Mouse (Mus musculus) liver, embryonic 14.5 days (tissue): Measurements from ENCODE around the gene Lrp5. TPM values are rescaled to one million over a fixed set of nuclear protein-coding genes. Genes with fewer than 3 reads are reported as not detected.

Source experiments
- ATAC-seq: fragments of 200-750 bp; cut with Nextera tagmentation; 2 replicates; pipeline ENCODE4 v1.8.0; 2017; ENCODE audit warnings: moderate number of reproducible peaks, mild to moderate bottlenecking, moderate library complexity; ENCODE audit not compliant: insufficient read depth
- DNase-seq, 3 experiments: peaks; one replicate each; pipeline ENCODE4 v3.0.0-alpha.2; 2012 to 2013; ENCODE audit warnings: low read depth in 3 of 3, low spot score in 3 of 3
- H3K27ac ChIP-seq: fragments of 300-500 bp; sonication (generic); 2 replicates; pipeline ENCODE4 v1.5.1; 2014; ENCODE audit warnings: moderate library complexity, mild to moderate bottlenecking, control low read depth, inconsistent platforms
- H3K27me3 ChIP-seq: fragments of 300-500 bp; sonication (generic); 2 replicates; pipeline ENCODE4 v1.6.1; 2014; ENCODE audit warnings: mild to moderate bottlenecking, low read length, moderate library complexity; ENCODE audit not compliant: control insufficient read depth, insufficient read depth
- H3K36me3 ChIP-seq: fragments of 300-500 bp; sonication (generic); replicated peaks from 2 replicates; pipeline ENCODE4 v1.6.1; 2014; ENCODE audit warnings: low read depth; ENCODE audit not compliant: control insufficient read depth, insufficient read depth
- H3K4me1 ChIP-seq, 2 experiments: fragments of 200-500 bp in 1 of 2; fragments of 300-500 bp in 1 of 2; sonication (generic) in 1 of 2; replicated peaks; 2 replicates each; pipeline ENCODE4 v1.6.1; 2012 to 2014; ENCODE audit warnings: antibody characterized with exemption in 1 of 2, inconsistent platforms in 1 of 2, low read length in 1 of 2; ENCODE audit not compliant: control insufficient read depth in 2 of 2, insufficient read depth in 2 of 2
- H3K4me2 ChIP-seq: fragments of 300-500 bp; sonication (generic); 2 replicates; pipeline ENCODE4 v1.6.1; 2014; ENCODE audit warnings: low read depth, mild to moderate bottlenecking, control low read depth, moderate library complexity
- H3K4me3 ChIP-seq, 2 experiments: fragments of 200-500 bp in 1 of 2; fragments of 300-500 bp in 1 of 2; sonication (generic) in 1 of 2; 2 replicates each; pipeline ENCODE4 v1.5.1; 2012 to 2014; ENCODE audit warnings: low read depth in 2 of 2, low read length in 2 of 2, mild to moderate bottlenecking in 2 of 2, control low read depth in 1 of 2, inconsistent platforms in 1 of 2, moderate library complexity in 1 of 2; ENCODE audit not compliant: insufficient read depth in 1 of 2
- H3K9ac ChIP-seq: fragments of 300-500 bp; sonication (generic); replicated peaks from 2 replicates; pipeline ENCODE4 v1.6.1; 2014; ENCODE audit warnings: mild to moderate bottlenecking, control low read depth, moderate library complexity
- H3K9me3 ChIP-seq: fragments of 300-500 bp; sonication (generic); 2 replicates; pipeline ENCODE4 v1.6.1; 2016; ENCODE audit warnings: low read length, mixed read lengths; ENCODE audit not compliant: control insufficient read depth
- CTCF ChIP-seq: IDR thresholded peaks from 2 replicates; pipeline ENCODE4 v1.5.1; 2016; ENCODE audit warnings: antibody characterized with exemption, low read depth, control low read depth
- EP300 ChIP-seq: IDR thresholded peaks from 2 replicates; pipeline ENCODE4 v1.6.1; 2016; ENCODE audit warnings: antibody characterized with exemption, low read depth
- WGBS: fragments of 180-500 bp; shearing (Covaris S2); extraction: QIAGEN DNeasy Blood & Tissue Kit; methylation state at CpG from one replicate; pipeline ENCODE4 v1.1.7; 2014; ENCODE audit not compliant: insufficient replicate concordance; 5-methylcytosine and 5-hydroxymethylcytosine counted together
- polyA plus RNA-seq, 2 experiments: library from polyadenylated mRNA; depleted of rRNA in 1 of 2; stranded (reverse) in 1 of 2; unstranded in 1 of 2; fragments of >200 nt; fragmentation: Nextera tagmentation in 1 of 2; extraction: Ambion mirVana in 1 of 2; gene quantifications; 2 replicates each; pipeline versions ENCODE4 v1.2.1 to v1.2.3; 2012 to 2014

Lrp5 gene
- polyA plus RNA-seq, 2 experiments: 2.3 to 6.8 TPM

GRCm38 (mm10) chr19:3723904-3724303 is 37.5 kb upstream of the Lrp5 start:
- H3K4me2 ChIP-seq: no peak overlapping the region
- DNase-seq (peak in 2 of 3 experiments; percentile 31 to 37), ATAC-seq (no peak)
- WGBS: 66% methylated on average over 4 of the region's 4 CpGs
- H3K9ac ChIP-seq: no peak overlapping the region
- H3K27ac ChIP-seq: no peak overlapping the region
- no peaks in the 10 kb centered on the region for H3K4me1 ChIP-seq
- H3K27me3 ChIP-seq: no peaks in the 10 kb centered on the region
- H3K4me3 ChIP-seq: no peak overlapping the region
- H3K9me3 ChIP-seq: no peaks in the 10 kb centered on the region
- H3K36me3 ChIP-seq: no peaks in the 10 kb centered on the region
- TF ChIP-seq EP300 (no peak), CTCF (peak; percentile 78)

GRCm38 (mm10) chr19:3723170-3723569 is 36.8 kb upstream of the Lrp5 start:
- H3K4me1 ChIP-seq: no peaks in the 10 kb centered on the region
- no peaks in the 10 kb centered on the region for H3K36me3 ChIP-seq
- H3K4me2 ChIP-seq: no peak overlapping the region
- ATAC-seq: no peak
- no peak for DNase-seq
- no peak overlapping the region for H3K9ac ChIP-seq
- no peak overlapping the region for H3K4me3 ChIP-seq
- no peak for TF ChIP-seq EP300
- TF ChIP-seq CTCF: no peak
- no peaks in the 10 kb centered on the region for H3K9me3 ChIP-seq
- no peaks in the 10 kb centered on the region for H3K27me3 ChIP-seq
- no peak overlapping the region for H3K27ac ChIP-seq
- WGBS: 71% methylated on average over 9 of the region's 9 CpGs

- TF ChIP-seq CTCF: peak; percentile 79
- TF ChIP-seq EP300: no peak
- no peaks in the 10 kb centered on the region for H3K9me3 ChIP-seq
- ATAC-seq (peak; percentile 72), DNase-seq (peak in 1 of 3 experiments; percentile 36)
- H3K4me3 ChIP-seq: peak overlapping the region; percentile 52 to 61
- H3K27me3 ChIP-seq: no peaks in the 10 kb centered on the region
- no peaks in the 10 kb centered on the region for H3K4me1 ChIP-seq
- no peak overlapping the region for H3K27ac ChIP-seq
- peak overlapping the region; percentile 73 for H3K4me2 ChIP-seq
- H3K9ac ChIP-seq: peak overlapping the region; percentile 45
- 0% methylated on average over 27 of the region's 27 CpGs for WGBS
- peaks cover 11% of the 10 kb centered on the region for H3K36me3 ChIP-seq
Observed at GRCm38 (mm10) chr19:3719362-3719891, 33.1 kb upstream of the Lrp5 start.

- no peaks in the 10 kb centered on the region for H3K9me3 ChIP-seq
- H3K4me3 ChIP-seq: peak overlapping the region; percentile 52 to 61
- peak overlapping the region; percentile 45 for H3K9ac ChIP-seq
- no peak overlapping the region for H3K27ac ChIP-seq
- 38% methylated on average over 19 of the region's 19 CpGs for WGBS
- no peaks in the 10 kb centered on the region for H3K4me1 ChIP-seq
- peak; percentile 68 for ATAC-seq
- DNase-seq: peak in 2 of 3 experiments; percentile 30 to 47
- H3K27me3 ChIP-seq: no peaks in the 10 kb centered on the region
- TF ChIP-seq EP300: no peak
- peaks cover 11% of the 10 kb centered on the region for H3K36me3 ChIP-seq
- peak overlapping the region; percentile 73 for H3K4me2 ChIP-seq
Observed at GRCm38 (mm10) chr19:3718481-3719361, 32.4 kb upstream of the Lrp5 start.

GRCm38 (mm10) chr19:3714381-3714780 is 28.0 kb upstream of the Lrp5 start:
- Histone ChIP-seq H3K9ac (no peak overlapping the region), H3K36me3 (peaks cover 11% of the 10 kb centered on the region), H3K4me1 (peaks cover 2 to 3% of the 10 kb centered on the region in 2 experiments), H3K4me3 (no peak overlapping the region), H3K9me3 (no peaks in the 10 kb centered on the region), H3K27ac (no peak overlapping the region), H3K27me3 (no peaks in the 10 kb centered on the region), H3K4me2 (no peak overlapping the region)
- DNase-seq (no peak), ATAC-seq (no peak)
- WGBS: 78% methylated on average over 6 of the region's 6 CpGs
- TF ChIP-seq EP300 (no peak), CTCF (no peak)
